Mouse (Mus musculus) liver, adult 2 months (tissue): ENCODE data around the gene Tbc1d25.

ENCODE experiments used
- CTCF ChIP-seq: fragments of 200-500 bp; IDR thresholded peaks from 2 replicates; pipeline ENCODE4 v1.5.1; 2011; ENCODE audit warnings: low read depth, low read length, control low read depth
- POLR2A ChIP-seq: fragments of 200-500 bp; IDR thresholded peaks from 2 replicates; pipeline ENCODE4 v1.6.1; 2011; ENCODE audit warnings: low read length, control low read depth; ENCODE audit not compliant: insufficient read depth; ENCODE audit errors: extremely low read depth

DNA sequence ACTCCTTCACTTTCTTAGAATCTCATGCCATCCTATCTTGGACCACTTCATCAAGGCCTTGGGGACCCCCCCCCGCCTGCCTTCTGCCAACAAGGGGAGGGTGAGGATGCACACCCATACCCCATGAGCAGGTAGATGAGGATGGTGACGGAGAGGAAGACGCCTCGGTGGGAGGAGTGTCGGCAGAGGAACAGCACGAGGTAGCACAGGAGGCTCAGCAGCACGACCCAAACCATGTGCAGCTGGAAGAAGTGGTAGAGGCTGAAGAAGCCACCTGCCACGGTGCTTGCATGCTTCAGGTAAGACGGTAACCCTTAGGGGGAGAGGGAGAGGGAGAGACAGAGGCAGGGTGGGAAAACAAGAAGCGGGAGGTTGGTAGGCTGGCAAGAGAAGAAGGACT is 28.1 kb upstream of the Tbc1d25 start:
- TF ChIP-seq POLR2A (no peak), CTCF (no peak)
